Mouse (Mus musculus): ENCODE measurements around the gene Naa25. TPM values are rescaled to one million over a fixed set of nuclear protein-coding genes. Genes with fewer than 3 reads are reported as not detected.
A peak's percentile ranks its signal among the peaks of the same experiment; 100 is the strongest.

Gene Naa25
- polyA plus RNA-seq, 1 experiment, result 77.9 TPM

DNA sequence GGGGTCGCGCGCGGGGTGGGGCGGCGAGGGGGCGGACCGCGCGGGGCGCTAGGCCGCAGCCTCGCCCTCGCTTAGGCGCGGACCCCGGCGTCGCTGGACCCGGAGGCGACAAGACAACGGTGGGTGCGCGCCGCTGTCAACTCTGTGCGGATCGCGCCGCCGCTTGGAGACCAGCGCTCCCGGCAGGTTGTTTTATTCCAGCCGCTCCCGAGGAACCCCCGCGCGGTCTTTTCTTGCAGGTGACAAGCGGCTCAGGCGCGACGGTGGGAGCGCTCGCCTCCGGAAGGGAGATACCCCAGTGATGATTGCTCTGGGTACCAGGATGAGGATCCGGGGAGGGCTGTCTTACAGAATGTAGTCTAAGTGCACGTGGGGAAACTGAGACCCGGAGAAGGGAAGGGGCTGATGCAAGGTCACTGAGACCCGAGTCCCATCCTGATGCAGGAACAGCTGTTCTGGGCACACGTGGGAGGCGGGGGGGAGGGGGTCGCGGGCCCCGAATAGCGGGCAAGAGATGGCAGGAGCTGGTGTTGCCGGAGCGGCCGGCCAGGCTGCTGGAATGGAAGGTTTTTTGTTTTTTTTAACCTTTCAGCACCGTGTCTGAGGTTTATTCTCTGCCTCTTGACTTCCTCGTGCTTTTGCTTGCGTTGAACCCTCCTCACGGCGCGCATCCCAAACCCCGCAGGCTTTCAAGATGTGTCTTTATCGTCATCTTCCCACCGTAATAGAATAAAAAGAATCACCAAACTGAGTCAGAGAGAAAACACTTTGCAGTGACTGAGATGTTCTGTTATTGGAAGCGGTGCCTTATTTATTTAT is 619 bp downstream of the Naa25 start:
- Histone ChIP-seq H3K27ac (ENCODE audit: insufficient read depth, low read length) (no peak overlapping the region), H3K36me3 (ENCODE audit: control insufficient read depth, insufficient read depth, low read length, poor library complexity, severe bottlenecking) (peaks cover 6% of the 10 kb centered on the region)
- no peak for TF ChIP-seq CTCF (IDR thresholded peaks at IDR 0.05; ENCODE audit: low read depth, low read length)
- TF ChIP-seq POLR2A (IDR thresholded peaks at IDR 0.05; ENCODE audit: insufficient read depth, low read length), result no peak
- TF ChIP-seq EP300 (IDR thresholded peaks at IDR 0.05; ENCODE audit: insufficient read depth, low read depth, low read length), result no peak

DNA sequence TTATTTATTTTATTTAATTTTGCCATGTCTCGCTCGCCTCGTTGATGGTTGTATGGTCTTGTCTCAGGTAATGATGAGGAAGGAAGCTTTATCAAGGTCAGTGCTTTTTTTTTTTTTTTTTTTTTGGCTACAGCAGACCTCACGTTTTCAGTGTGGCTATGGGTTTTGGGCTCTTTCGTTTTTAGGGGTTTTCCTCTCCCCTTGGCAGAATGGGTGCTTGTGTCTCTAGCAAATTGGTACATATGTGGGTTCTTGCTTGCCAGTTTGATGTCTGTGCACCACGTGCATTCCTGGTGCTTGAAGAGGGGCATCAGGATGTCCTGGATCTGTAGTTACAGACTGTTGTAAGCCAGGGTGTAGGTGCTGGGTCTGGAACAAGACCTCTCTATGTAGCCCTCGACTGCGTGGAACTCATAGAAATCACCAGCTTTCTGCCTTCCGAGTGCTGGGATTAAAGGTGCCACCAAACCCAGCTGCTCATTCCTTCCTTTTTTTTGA is 1.3 kb downstream of the Naa25 start:
- Histone ChIP-seq H3K4me3 (ENCODE audit: low read depth, low read length) (peak overlapping the region; percentile 88), H3K9me3 (replicated peaks; ENCODE audit: control insufficient read depth, insufficient read depth, low read length, poor library complexity, severe bottlenecking) (0 out of 2 replicates have a peak, but pooled peaks cover 2% of the 10 kb centered on the region), H3K4me1 (ENCODE audit: control insufficient read depth, insufficient read depth, low read length) (no peaks in the 10 kb centered on the region), H3K27me3 (ENCODE audit: control insufficient read depth, insufficient read depth, low read length, poor library complexity, severe bottlenecking) (no peaks in the 10 kb centered on the region), H3K27ac (ENCODE audit: insufficient read depth, low read length) (peak overlapping the region; percentile 3; the same call in 1 of the 2 replicates), H3K36me3 (ENCODE audit: control insufficient read depth, insufficient read depth, low read length, poor library complexity, severe bottlenecking) (peaks cover 11% of the 10 kb centered on the region), H3K9ac (ENCODE audit: low read depth, poor library complexity, severe bottlenecking) (peak overlapping the region; percentile 94)
- no peak for TF ChIP-seq CTCF (IDR thresholded peaks at IDR 0.05; ENCODE audit: low read depth, low read length)
- no peak for TF ChIP-seq EP300 (IDR thresholded peaks at IDR 0.05; ENCODE audit: insufficient read depth, low read depth, low read length)
- TF ChIP-seq POLR2A (IDR thresholded peaks at IDR 0.05; ENCODE audit: insufficient read depth, low read length), result no peak

More for the DNA sequence above, 619 bp downstream of the Naa25 start:
- peak overlapping the region; percentile 88 for H3K4me3 ChIP-seq (ENCODE audit: low read depth, low read length)
- H3K9me3 ChIP-seq (replicated peaks; ENCODE audit: control insufficient read depth, insufficient read depth, low read length, poor library complexity, severe bottlenecking), result 0 out of 2 replicates have a peak, but pooled peaks cover 2% of the 10 kb centered on the region
- no peaks in the 10 kb centered on the region for H3K4me1 ChIP-seq (ENCODE audit: control insufficient read depth, insufficient read depth, low read length)
- H3K9ac ChIP-seq (ENCODE audit: low read depth, poor library complexity, severe bottlenecking), result peak overlapping the region; percentile 94
- no peaks in the 10 kb centered on the region for H3K27me3 ChIP-seq (ENCODE audit: control insufficient read depth, insufficient read depth, low read length, poor library complexity, severe bottlenecking)

DNA sequence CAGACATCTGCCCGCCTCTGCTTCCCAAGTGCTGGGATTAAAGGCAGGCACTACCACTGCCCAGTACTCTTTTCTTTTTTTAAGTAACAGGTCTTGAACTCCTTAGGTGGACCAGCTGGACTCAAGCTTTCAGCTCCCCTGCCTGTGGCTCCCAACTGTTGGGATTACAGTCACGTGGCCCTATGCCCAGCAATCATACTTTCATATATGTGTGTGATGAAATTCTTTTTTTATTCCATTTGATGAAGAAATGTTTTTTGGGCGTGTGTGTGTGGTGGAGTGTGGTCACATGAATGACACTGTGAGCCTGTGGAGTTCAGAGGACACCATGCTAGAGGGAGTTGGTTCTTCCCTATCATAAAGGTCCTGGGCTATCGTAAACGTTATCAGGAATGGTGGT is 1.8 kb downstream of the Naa25 start:
- Histone ChIP-seq H3K4me1 (ENCODE audit: control insufficient read depth, insufficient read depth, low read length) (no peaks in the 10 kb centered on the region), H3K36me3 (ENCODE audit: control insufficient read depth, insufficient read depth, low read length, poor library complexity, severe bottlenecking) (peaks cover 13% of the 10 kb centered on the region), H3K9me3 (replicated peaks; ENCODE audit: control insufficient read depth, insufficient read depth, low read length, poor library complexity, severe bottlenecking) (no peaks in the 10 kb centered on the region), H3K4me3 (ENCODE audit: low read depth, low read length) (peak overlapping the region; percentile 77), H3K9ac (ENCODE audit: low read depth, poor library complexity, severe bottlenecking) (peak overlapping the region; percentile 94), H3K27me3 (ENCODE audit: control insufficient read depth, insufficient read depth, low read length, poor library complexity, severe bottlenecking) (no peaks in the 10 kb centered on the region), H3K27ac (ENCODE audit: insufficient read depth, low read length) (peak overlapping the region; percentile 58)
- TF ChIP-seq POLR2A (IDR thresholded peaks at IDR 0.05; ENCODE audit: insufficient read depth, low read length) (no peak), CTCF (IDR thresholded peaks at IDR 0.05; ENCODE audit: low read depth, low read length) (no peak), EP300 (IDR thresholded peaks at IDR 0.05; ENCODE audit: insufficient read depth, low read depth, low read length) (no peak)

DNA sequence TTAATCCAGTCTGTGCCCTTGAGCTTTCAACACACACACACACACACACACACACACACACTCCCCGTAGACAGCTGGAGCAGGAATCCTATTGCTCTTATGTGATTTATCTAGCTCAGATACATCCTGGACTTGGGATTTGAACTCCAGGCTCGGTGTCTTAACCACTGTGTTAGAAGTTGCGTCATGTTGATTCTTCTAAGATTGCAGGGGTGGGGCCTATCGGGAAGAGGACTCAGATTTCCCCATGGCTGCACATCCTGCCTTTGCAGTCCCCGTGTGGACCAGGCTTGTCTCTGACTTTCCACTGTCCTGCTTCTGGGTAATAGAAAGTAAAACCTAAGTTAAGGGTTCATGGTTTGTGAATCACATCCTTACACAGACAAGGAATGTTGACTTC is 2.3 kb downstream of the Naa25 start:
- peak overlapping the region; percentile 58 for H3K27ac ChIP-seq (ENCODE audit: insufficient read depth, low read length)
- no peaks in the 10 kb centered on the region for H3K9me3 ChIP-seq (replicated peaks; ENCODE audit: control insufficient read depth, insufficient read depth, low read length, poor library complexity, severe bottlenecking)
- peak overlapping the region; percentile 77 for H3K4me3 ChIP-seq (ENCODE audit: low read depth, low read length)
- no peaks in the 10 kb centered on the region for H3K4me1 ChIP-seq (ENCODE audit: control insufficient read depth, insufficient read depth, low read length)
- peaks cover 13% of the 10 kb centered on the region for H3K36me3 ChIP-seq (ENCODE audit: control insufficient read depth, insufficient read depth, low read length, poor library complexity, severe bottlenecking)
- no peaks in the 10 kb centered on the region for H3K27me3 ChIP-seq (ENCODE audit: control insufficient read depth, insufficient read depth, low read length, poor library complexity, severe bottlenecking)
- no peak for TF ChIP-seq POLR2A (IDR thresholded peaks at IDR 0.05; ENCODE audit: insufficient read depth, low read length)
- no peak for TF ChIP-seq EP300 (IDR thresholded peaks at IDR 0.05; ENCODE audit: insufficient read depth, low read depth, low read length)
- TF ChIP-seq CTCF (IDR thresholded peaks at IDR 0.05; ENCODE audit: low read depth, low read length), result no peak
- H3K9ac ChIP-seq (ENCODE audit: low read depth, poor library complexity, severe bottlenecking), result peak overlapping the region; percentile 94

DNA sequence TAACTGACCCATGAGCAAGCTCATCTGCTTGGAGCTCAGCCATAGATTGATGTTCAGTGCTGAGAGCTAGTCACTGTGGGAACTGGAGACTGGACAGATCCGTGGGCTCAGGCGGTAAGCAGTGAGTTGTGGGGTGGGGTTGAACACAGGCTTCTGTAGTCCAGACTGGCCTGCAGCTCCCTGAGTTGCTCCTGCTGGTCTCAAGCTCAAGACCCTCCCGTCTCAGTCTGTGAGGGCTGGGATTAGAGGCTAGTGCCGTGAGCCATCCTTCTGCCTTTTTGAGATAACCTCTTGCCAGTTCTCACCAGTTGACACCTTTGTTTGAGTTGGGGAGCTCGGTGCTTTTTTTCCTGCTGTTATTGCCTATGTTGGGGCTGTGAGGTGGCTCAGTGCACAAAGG is 3.1 kb downstream of the Naa25 start:
- H3K4me1 ChIP-seq (ENCODE audit: control insufficient read depth, insufficient read depth, low read length), result no peaks in the 10 kb centered on the region
- peaks cover 13% of the 10 kb centered on the region for H3K36me3 ChIP-seq (ENCODE audit: control insufficient read depth, insufficient read depth, low read length, poor library complexity, severe bottlenecking)
- no peak for TF ChIP-seq CTCF (IDR thresholded peaks at IDR 0.05; ENCODE audit: low read depth, low read length)
- no peak for TF ChIP-seq EP300 (IDR thresholded peaks at IDR 0.05; ENCODE audit: insufficient read depth, low read depth, low read length)
- TF ChIP-seq POLR2A (IDR thresholded peaks at IDR 0.05; ENCODE audit: insufficient read depth, low read length), result no peak
- no peaks in the 10 kb centered on the region for H3K9me3 ChIP-seq (replicated peaks; ENCODE audit: control insufficient read depth, insufficient read depth, low read length, poor library complexity, severe bottlenecking)
- H3K9ac ChIP-seq (ENCODE audit: low read depth, poor library complexity, severe bottlenecking), result no peak overlapping the region
- H3K27me3 ChIP-seq (ENCODE audit: control insufficient read depth, insufficient read depth, low read length, poor library complexity, severe bottlenecking), result no peaks in the 10 kb centered on the region
- H3K27ac ChIP-seq (ENCODE audit: insufficient read depth, low read length), result no peak overlapping the region
- no peak overlapping the region for H3K4me3 ChIP-seq (ENCODE audit: low read depth, low read length)

DNA sequence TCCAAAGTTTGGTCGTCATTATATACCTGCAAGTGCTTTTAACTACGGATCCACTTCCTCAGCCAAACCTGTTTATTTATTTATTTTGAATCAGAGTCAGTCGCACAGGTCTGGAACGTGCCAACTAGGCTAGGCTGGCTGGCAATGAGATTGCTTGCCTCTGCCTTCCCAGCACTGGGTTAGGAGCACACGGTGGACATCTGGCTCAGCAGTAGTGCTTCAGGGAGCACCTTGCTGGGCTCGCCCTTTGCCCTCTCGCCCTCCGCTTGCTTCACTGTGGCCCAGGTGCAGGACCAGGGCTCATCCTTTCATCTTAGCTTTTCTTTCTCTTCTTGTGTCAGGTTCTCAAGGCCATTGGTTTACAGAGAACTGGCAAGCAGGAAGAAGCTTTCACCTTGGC is 10.1 kb downstream of the Naa25 start:
- Histone ChIP-seq H3K9me3 (replicated peaks; ENCODE audit: control insufficient read depth, insufficient read depth, low read length, poor library complexity, severe bottlenecking) (no peaks in the 10 kb centered on the region), H3K27ac (ENCODE audit: insufficient read depth, low read length) (no peak overlapping the region), H3K9ac (ENCODE audit: low read depth, poor library complexity, severe bottlenecking) (no peak overlapping the region), H3K4me1 (ENCODE audit: control insufficient read depth, insufficient read depth, low read length) (no peaks in the 10 kb centered on the region), H3K36me3 (ENCODE audit: control insufficient read depth, insufficient read depth, low read length, poor library complexity, severe bottlenecking) (peaks cover 59% of the 10 kb centered on the region), H3K27me3 (ENCODE audit: control insufficient read depth, insufficient read depth, low read length, poor library complexity, severe bottlenecking) (no peaks in the 10 kb centered on the region), H3K4me3 (ENCODE audit: low read depth, low read length) (no peak overlapping the region)
- TF ChIP-seq POLR2A (IDR thresholded peaks at IDR 0.05; ENCODE audit: insufficient read depth, low read length) (no peak), EP300 (IDR thresholded peaks at IDR 0.05; ENCODE audit: insufficient read depth, low read depth, low read length) (no peak), CTCF (IDR thresholded peaks at IDR 0.05; ENCODE audit: low read depth, low read length) (no peak)
